Mouse (Mus musculus): ENCODE data around the gene BC052040.

The BC052040 gene

DNA sequence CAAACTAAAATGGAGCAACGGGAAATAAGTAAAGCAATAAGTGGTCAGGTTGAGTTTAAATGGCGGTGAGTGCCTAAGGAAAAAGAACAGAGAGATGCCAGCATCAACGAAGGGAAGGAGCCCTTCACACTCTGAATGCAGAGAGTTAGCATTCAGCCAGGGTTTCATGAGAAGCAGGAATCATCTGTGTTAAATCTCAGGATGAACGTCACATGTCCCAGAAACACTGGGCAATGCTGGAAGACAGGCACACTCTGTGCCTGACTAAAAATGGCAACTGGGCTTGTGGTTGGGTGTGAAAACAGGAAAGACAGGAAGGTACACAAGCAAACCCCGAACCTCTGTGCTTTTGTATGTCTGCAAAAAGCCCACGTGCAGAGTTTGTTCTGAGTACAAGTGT lies 217.3 kb downstream of the BC052040 start:
- Histone ChIP-seq H3K36me3 (ENCODE audit: insufficient read depth, low read length) (no peaks in the 10 kb centered on the region), H3K4me3 (replicated peaks; ENCODE audit: low read length) (no peak overlapping the region), H3K9me3 (ENCODE audit: low read length) (no peaks in the 10 kb centered on the region), H3K27me3 (ENCODE audit: insufficient read depth, low read length) (peaks cover 18% of the 10 kb centered on the region), H3K4me1 (replicated peaks; ENCODE audit: low read depth, low read length) (no peaks in the 10 kb centered on the region)
- TF ChIP-seq POU5F1 (IDR thresholded peaks at IDR 0.05; ENCODE audit: borderline replicate concordance, low read length) (no peak), NANOG (IDR thresholded peaks at IDR 0.05; ENCODE audit: borderline replicate concordance, low read length) (no peak), CTCF (conservative IDR thresholded peaks at IDR 0.05; ENCODE audit: low read length) (no peak)

DNA sequence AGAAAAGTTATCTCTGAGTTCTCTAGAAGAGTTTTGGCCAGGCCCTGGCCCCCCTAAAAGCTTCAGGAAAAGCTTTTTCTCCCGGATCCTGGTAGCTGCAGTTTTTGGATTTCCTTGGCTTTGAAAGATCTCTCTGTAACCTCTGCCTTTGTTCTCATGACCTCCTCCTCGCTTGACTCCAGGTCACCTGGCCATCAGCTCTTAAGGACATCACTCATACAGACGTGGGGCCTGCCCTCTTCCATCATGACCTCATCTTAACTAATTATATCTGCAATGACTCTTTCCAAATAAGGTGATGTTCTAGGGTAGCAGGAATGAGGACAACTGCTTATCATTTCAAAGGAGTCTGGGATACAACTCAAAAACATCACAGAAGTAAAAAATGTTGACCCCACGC lies 226.9 kb downstream of the BC052040 start:
- Histone ChIP-seq H3K27me3 (ENCODE audit: insufficient read depth, low read length) (peaks cover 3% of the 10 kb centered on the region; the same call in 1 of the 2 replicates), H3K4me1 (replicated peaks; ENCODE audit: low read depth, low read length) (no peaks in the 10 kb centered on the region), H3K4me3 (replicated peaks; ENCODE audit: low read length) (no peak overlapping the region), H3K36me3 (ENCODE audit: insufficient read depth, low read length) (no peaks in the 10 kb centered on the region), H3K9me3 (ENCODE audit: low read length) (no peaks in the 10 kb centered on the region)
- TF ChIP-seq CTCF (conservative IDR thresholded peaks at IDR 0.05; ENCODE audit: low read length) (no peak), NANOG (IDR thresholded peaks at IDR 0.05; ENCODE audit: borderline replicate concordance, low read length) (no peak), POU5F1 (IDR thresholded peaks at IDR 0.05; ENCODE audit: borderline replicate concordance, low read length) (no peak)

DNA sequence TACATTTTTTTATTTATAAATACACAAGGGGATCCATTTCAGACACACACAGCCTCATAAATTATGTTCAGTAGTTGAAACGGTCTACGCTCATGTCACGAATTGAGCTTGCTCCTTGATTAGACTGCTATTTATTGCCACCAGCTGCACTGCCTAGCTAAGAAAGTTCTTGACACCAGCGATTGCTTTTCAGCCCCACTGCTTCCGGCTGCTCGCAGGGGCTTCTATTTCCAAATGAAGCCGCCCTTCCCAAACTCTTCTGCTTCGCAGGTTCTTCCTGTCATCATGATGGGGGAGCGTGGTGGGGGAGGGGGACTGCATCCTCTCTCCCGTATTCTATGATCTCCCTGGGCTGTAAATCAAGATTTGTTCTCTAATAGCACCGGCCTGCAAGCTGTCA lies 231.8 kb downstream of the BC052040 start:
- H3K9me3 ChIP-seq (ENCODE audit: low read length) = no peaks in the 10 kb centered on the region
- H3K4me1 ChIP-seq (replicated peaks; ENCODE audit: low read depth, low read length) = no peaks in the 10 kb centered on the region
- peaks cover 8% of the 10 kb centered on the region; the same call in 1 of the 2 replicates for H3K27me3 ChIP-seq (ENCODE audit: insufficient read depth, low read length)
- no peak for TF ChIP-seq CTCF (conservative IDR thresholded peaks at IDR 0.05; ENCODE audit: low read length)
- TF ChIP-seq NANOG (IDR thresholded peaks at IDR 0.05; ENCODE audit: borderline replicate concordance, low read length) = no peak
- TF ChIP-seq POU5F1 (IDR thresholded peaks at IDR 0.05; ENCODE audit: borderline replicate concordance, low read length) = no peak
- H3K36me3 ChIP-seq (ENCODE audit: insufficient read depth, low read length) = no peaks in the 10 kb centered on the region
- no peak overlapping the region for H3K4me3 ChIP-seq (replicated peaks; ENCODE audit: low read length)

DNA sequence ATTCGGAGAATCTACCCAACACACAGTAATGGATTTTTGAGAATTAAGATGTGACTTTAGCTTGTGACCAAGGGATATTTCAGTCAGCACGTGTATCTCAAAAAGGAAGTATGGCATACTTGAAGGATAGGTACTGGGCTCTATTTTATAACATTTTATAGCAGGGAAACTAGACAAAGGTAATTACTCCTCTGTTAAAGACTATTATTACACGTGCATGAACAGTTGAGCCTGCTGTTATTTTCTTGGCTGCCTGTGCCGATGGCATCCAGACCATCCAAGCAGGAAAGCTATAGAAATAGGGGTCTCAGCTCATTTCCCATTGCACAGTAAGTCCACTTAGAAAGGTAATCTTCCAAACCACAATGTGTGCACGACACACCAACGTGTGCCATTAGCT lies 232.2 kb downstream of the BC052040 start:
- Histone ChIP-seq H3K4me1 (replicated peaks; ENCODE audit: low read depth, low read length) (no peaks in the 10 kb centered on the region), H3K4me3 (replicated peaks; ENCODE audit: low read length) (no peak overlapping the region), H3K9me3 (ENCODE audit: low read length) (no peaks in the 10 kb centered on the region), H3K27me3 (ENCODE audit: insufficient read depth, low read length) (peaks cover 8% of the 10 kb centered on the region; the same call in 1 of the 2 replicates), H3K36me3 (ENCODE audit: insufficient read depth, low read length) (no peaks in the 10 kb centered on the region)
- no peak for TF ChIP-seq NANOG (IDR thresholded peaks at IDR 0.05; ENCODE audit: borderline replicate concordance, low read length)
- no peak for TF ChIP-seq CTCF (conservative IDR thresholded peaks at IDR 0.05; ENCODE audit: low read length)
- no peak for TF ChIP-seq POU5F1 (IDR thresholded peaks at IDR 0.05; ENCODE audit: borderline replicate concordance, low read length)

DNA sequence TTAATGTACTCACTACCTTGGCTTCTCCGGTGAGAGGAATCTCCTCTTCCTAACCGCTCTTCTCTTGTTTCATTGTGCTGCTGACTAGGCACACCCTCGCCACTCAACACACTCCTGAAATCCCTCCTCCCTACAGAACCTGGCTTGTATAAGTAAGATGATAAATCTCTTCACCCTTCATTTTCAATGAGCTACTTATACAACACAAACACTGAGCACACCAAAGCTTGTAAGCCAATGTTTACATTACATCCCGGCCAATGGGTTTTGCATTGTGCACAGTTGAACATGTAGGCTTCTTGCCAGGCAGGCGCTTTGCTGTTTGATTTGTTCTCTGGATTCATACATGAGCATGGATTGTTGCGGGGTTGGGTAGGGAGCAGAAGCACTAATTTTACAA lies 236.4 kb downstream of the BC052040 start:
- H3K36me3 ChIP-seq (ENCODE audit: insufficient read depth, low read length) = no peaks in the 10 kb centered on the region
- no peak overlapping the region for H3K4me3 ChIP-seq (replicated peaks; ENCODE audit: low read length)
- TF ChIP-seq NANOG (IDR thresholded peaks at IDR 0.05; ENCODE audit: borderline replicate concordance, low read length) (no peak), POU5F1 (IDR thresholded peaks at IDR 0.05; ENCODE audit: borderline replicate concordance, low read length) (no peak), CTCF (conservative IDR thresholded peaks at IDR 0.05; ENCODE audit: low read length) (no peak)
- 0 out of 2 replicates have a peak, but pooled peaks cover 5% of the 10 kb centered on the region for H3K27me3 ChIP-seq (ENCODE audit: insufficient read depth, low read length)
- no peaks in the 10 kb centered on the region for H3K4me1 ChIP-seq (replicated peaks; ENCODE audit: low read depth, low read length)
- no peaks in the 10 kb centered on the region for H3K9me3 ChIP-seq (ENCODE audit: low read length)

DNA sequence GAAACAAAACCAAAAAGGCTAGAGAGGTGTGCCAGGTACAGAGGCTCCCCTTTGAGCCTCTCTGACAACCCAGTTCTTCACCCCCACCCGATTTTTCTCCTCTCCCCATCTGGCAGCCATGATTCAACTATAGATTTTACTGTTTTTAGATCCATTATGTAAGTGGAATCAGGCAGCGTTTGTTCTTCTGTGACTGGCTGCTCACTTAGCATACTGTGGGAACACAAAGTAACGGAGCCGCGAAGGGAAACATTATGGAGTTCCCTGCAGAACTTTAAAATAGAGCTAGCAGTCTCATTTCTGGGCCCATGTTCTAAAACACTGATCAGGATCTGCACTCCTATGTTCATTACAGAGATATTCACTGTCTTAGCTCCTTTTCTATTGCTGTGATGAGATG lies 240.8 kb downstream of the BC052040 start:
- H3K27me3 ChIP-seq (ENCODE audit: insufficient read depth, low read length) = no peaks in the 10 kb centered on the region
- H3K4me3 ChIP-seq (replicated peaks; ENCODE audit: low read length) = no peak overlapping the region
- H3K9me3 ChIP-seq (ENCODE audit: low read length) = no peaks in the 10 kb centered on the region
- TF ChIP-seq NANOG (IDR thresholded peaks at IDR 0.05; ENCODE audit: borderline replicate concordance, low read length) = no peak
- TF ChIP-seq POU5F1 (IDR thresholded peaks at IDR 0.05; ENCODE audit: borderline replicate concordance, low read length) = no peak
- TF ChIP-seq CTCF (conservative IDR thresholded peaks at IDR 0.05; ENCODE audit: low read length) = no peak
- no peaks in the 10 kb centered on the region for H3K4me1 ChIP-seq (replicated peaks; ENCODE audit: low read depth, low read length)
- H3K36me3 ChIP-seq (ENCODE audit: insufficient read depth, low read length) = no peaks in the 10 kb centered on the region
